Mouse (Mus musculus) forebrain, postnatal 0 days (tissue): ENCODE data around the gene Ros1. TPM values are rescaled to one million over a fixed set of nuclear protein-coding genes. Genes with fewer than 3 reads are reported as not detected.

Source experiments
- ATAC-seq: fragments of 200-750 bp; cut with Nextera tagmentation; 2 replicates; pipeline ENCODE4 v1.8.0; 2017; ENCODE audit warnings: mild to moderate bottlenecking, moderate library complexity
- DNase-seq: peaks from one replicate; pipeline ENCODE4 v3.0.0-alpha.2; 2015
- H3K27ac ChIP-seq: fragments of 300-500 bp; sonication (generic); 2 replicates; pipeline ENCODE4 v1.5.1; 2014; ENCODE audit warnings: low read depth, mild to moderate bottlenecking, antibody characterized with exemption, low read length, moderate library complexity, mixed read lengths
- H3K27me3 ChIP-seq: fragments of 300-500 bp; sonication (generic); 2 replicates; pipeline ENCODE4 v1.6.1; 2014; ENCODE audit warnings: mild to moderate bottlenecking, low read length, mixed read lengths; ENCODE audit not compliant: insufficient read depth
- H3K36me3 ChIP-seq: fragments of 300-500 bp; sonication (generic); 2 replicates; pipeline ENCODE4 v1.6.1; 2014; ENCODE audit warnings: mild to moderate bottlenecking, moderate library complexity; ENCODE audit not compliant: insufficient read depth
- H3K4me1 ChIP-seq: fragments of 300-500 bp; sonication (generic); 2 replicates; pipeline ENCODE4 v1.6.1; 2014; ENCODE audit warnings: antibody characterized with exemption; ENCODE audit not compliant: insufficient read depth
- H3K4me2 ChIP-seq: fragments of 300-500 bp; sonication (generic); 2 replicates; pipeline ENCODE4 v1.6.1; 2014; ENCODE audit warnings: low read depth, mild to moderate bottlenecking, moderate library complexity
- H3K4me3 ChIP-seq: fragments of 300-500 bp; sonication (generic); 2 replicates; pipeline ENCODE4 v1.5.1; 2014; ENCODE audit warnings: low read depth, low read length, mixed read lengths
- H3K9ac ChIP-seq: fragments of 300-500 bp; sonication (generic); 2 replicates; pipeline ENCODE4 v1.6.1; 2014; ENCODE audit warnings: mild to moderate bottlenecking
- H3K9me3 ChIP-seq: fragments of 300-500 bp; sonication (generic); 2 replicates; pipeline ENCODE4 v1.6.1; 2016; ENCODE audit warnings: low read length
- CTCF ChIP-seq: sonication (generic); IDR thresholded peaks from 2 replicates; pipeline ENCODE4 v1.5.1; 2016; ENCODE audit warnings: antibody characterized with exemption, control low read depth, low read depth
- WGBS: fragments of 180-500 bp; shearing (Covaris S2); extraction: QIAGEN DNeasy Blood & Tissue Kit; methylation state at CpG from one replicate; pipeline ENCODE4 v1.1.7; 2014; 5-methylcytosine and 5-hydroxymethylcytosine counted together
- polyA plus RNA-seq: library from polyadenylated mRNA; unstranded; fragments of >200 nt; fragmentation: Nextera tagmentation; extraction: Ambion mirVana; gene quantifications from 2 replicates; pipeline ENCODE4 v1.2.1, GENCODE M21; 2015
- total RNA-seq: library from RNA; depleted of rRNA; stranded (reverse); fragments of >200 nt; gene quantifications from 2 replicates; pipeline ENCODE4 v1.2.3, GENCODE M21; 2014

The Ros1 gene
- total and polyA plus RNA-seq, 2 experiments from 2014 or later, result not detected

GRCm38 (mm10) chr10:52159704-52160103 lies 35.3 kb downstream of the Ros1 start:
- no peaks in the 10 kb centered on the region for H3K4me1 ChIP-seq
- H3K9ac ChIP-seq, result no peak overlapping the region
- ATAC-seq (no peak), DNase-seq (no peak)
- WGBS, result 93% methylated on average over 3 of the region's 3 CpGs
- no peaks in the 10 kb centered on the region for H3K27me3 ChIP-seq
- H3K27ac ChIP-seq, result no peak overlapping the region
- no peak for TF ChIP-seq CTCF
- no peak overlapping the region for H3K4me3 ChIP-seq
- no peaks in the 10 kb centered on the region for H3K9me3 ChIP-seq
- H3K36me3 ChIP-seq, result no peaks in the 10 kb centered on the region
- no peak overlapping the region for H3K4me2 ChIP-seq

DNA sequence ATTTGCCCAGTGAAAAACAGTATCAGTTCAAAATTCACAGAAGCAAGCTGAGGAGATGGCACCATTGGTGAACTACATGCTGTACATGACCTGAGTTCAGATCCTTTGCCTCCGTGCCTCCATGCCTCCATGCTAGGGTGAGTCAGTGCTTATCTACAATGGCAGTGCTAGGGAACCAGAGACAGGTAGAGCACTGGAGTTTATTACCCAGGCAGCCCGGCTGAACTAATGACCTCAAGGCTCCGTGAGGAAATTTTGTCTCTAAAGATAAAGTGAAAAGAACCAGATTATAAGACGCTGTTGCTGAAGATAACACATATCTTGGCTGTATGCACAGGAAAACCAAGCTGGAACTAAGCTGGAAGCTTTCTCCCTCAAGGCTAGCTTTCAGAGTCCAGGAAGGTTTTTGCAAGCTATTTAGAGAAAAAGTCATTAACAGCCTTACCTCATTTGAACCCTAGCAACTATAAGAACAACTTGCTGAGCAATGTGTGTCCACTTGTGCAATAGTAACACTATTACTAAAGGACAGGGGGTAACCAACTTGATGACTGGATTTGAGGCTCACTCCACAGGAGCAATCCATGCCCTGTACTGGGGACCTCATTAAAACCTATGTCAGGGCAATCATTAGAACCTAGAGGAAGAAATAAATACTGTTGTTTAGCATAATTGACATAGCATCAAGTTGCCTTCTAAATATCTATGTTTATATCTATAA lies 61.5 kb downstream of the Ros1 start:
- ATAC-seq, result no peak

DNA sequence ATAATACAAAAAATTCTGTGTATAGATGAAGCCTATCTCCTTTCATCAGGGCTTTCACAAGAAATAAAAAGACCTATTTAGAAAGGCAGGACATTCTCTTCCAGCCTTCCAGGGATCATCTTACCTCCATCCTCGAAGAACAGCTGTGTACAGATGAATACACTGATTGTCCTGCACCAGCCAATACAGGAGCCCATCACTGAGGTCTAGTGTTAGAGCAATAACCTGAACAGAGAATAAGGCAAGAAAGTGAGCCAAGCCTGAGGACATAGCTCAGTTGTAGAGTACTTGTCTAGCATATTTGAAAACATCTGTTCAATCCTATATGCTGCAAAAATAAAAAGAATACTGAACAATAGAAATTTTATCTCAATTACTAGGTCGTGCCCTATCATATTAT lies 64.3 kb downstream of the Ros1 start:
- Histone ChIP-seq H3K27me3 (no peaks in the 10 kb centered on the region), H3K4me1 (no peaks in the 10 kb centered on the region), H3K36me3 (no peaks in the 10 kb centered on the region), H3K9ac (no peak overlapping the region), H3K27ac (no peak overlapping the region), H3K4me3 (no peak overlapping the region), H3K9me3 (no peaks in the 10 kb centered on the region), H3K4me2 (no peak overlapping the region)
- TF ChIP-seq CTCF, result no peak
- DNase-seq (no peak), ATAC-seq (no peak)
- 40% methylated on average over 2 of the region's 2 CpGs for WGBS

More for the DNA sequence above, 61.5 kb downstream of the Ros1 start:
- H3K9ac ChIP-seq, result no peak overlapping the region
- H3K27ac ChIP-seq, result no peak overlapping the region
- no peak for TF ChIP-seq CTCF
- H3K4me1 ChIP-seq, result no peaks in the 10 kb centered on the region
- H3K36me3 ChIP-seq, result no peaks in the 10 kb centered on the region
- no peak overlapping the region for H3K4me2 ChIP-seq
- WGBS, result 87% methylated on average over 4 of the region's 4 CpGs
- no peak for DNase-seq
- H3K27me3 ChIP-seq, result no peaks in the 10 kb centered on the region
- no peak overlapping the region for H3K4me3 ChIP-seq
- no peaks in the 10 kb centered on the region for H3K9me3 ChIP-seq

DNA sequence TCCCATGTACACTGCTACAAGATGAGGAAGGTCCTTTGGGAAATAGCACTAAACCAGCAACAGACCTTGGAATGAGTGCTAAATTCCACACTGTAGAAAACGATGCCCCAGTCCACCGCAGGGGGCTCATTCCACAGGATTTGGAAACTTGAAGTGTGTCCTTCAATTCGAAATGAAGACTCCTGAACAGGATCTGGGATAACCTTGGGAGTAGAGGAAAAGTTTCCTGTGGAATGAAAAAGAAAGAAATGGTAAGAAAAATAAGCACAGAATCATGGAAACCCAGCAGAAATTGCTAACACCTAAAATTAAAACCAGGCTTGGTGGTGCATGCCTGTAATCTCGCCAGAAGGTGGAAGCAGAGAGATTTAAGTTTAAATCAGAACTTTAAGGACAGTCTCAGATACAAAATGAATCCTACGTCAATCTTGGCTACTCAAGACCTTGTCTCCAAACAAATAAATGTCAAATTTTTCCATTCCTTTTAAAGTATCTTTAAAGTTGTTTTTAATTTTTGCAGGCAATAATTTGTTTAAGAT lies 66.1 kb downstream of the Ros1 start:
- H3K9me3 ChIP-seq, result no peaks in the 10 kb centered on the region
- no peak overlapping the region for H3K27ac ChIP-seq
- H3K9ac ChIP-seq, result no peak overlapping the region
- no peaks in the 10 kb centered on the region for H3K4me1 ChIP-seq
- no peak overlapping the region for H3K4me3 ChIP-seq
- 55% methylated on average over 5 of the region's 5 CpGs for WGBS
- peak; percentile 4 for DNase-seq
- no peaks in the 10 kb centered on the region for H3K36me3 ChIP-seq
- no peak for ATAC-seq
- H3K27me3 ChIP-seq, result no peaks in the 10 kb centered on the region
- peak; percentile 44; the same call in 1 of the 2 replicates for TF ChIP-seq CTCF
- H3K4me2 ChIP-seq, result no peak overlapping the region

DNA sequence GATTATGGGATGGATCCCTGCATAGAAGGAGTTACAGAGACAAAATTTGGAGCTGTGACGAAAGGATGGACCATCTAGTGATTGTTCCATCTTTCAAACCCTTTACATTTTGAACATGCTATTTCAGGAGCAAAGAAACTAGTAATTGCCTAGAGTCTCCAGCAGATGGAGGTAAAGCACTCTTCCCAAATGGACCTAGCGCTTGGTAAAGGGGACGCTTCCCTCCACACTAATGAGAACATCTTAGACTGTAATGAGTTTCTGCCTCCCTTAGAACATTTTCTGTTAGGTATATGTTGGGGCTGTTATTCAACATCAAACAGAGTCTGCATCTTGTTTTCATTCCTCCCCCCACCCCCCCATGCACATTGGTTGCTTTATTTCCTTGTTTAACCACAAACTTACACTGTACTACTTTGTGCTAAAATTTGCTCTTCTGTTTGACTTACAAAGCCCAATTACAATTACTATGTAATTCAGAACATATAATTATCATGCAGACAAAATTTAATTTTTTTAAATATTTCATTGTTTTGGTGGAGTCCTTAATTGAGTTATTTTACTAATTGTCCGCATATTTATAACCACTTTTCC lies 88.8 kb downstream of the Ros1 start:
- no peak overlapping the region for H3K27ac ChIP-seq
- no peaks in the 10 kb centered on the region for H3K4me1 ChIP-seq
- no peaks in the 10 kb centered on the region for H3K9me3 ChIP-seq
- no peak overlapping the region for H3K4me3 ChIP-seq
- ATAC-seq (peak; percentile 89), DNase-seq (peak; percentile 69)
- no peak overlapping the region for H3K9ac ChIP-seq
- H3K36me3 ChIP-seq, result no peaks in the 10 kb centered on the region
- peak; percentile 79 for TF ChIP-seq CTCF
- H3K27me3 ChIP-seq, result no peaks in the 10 kb centered on the region
- no peak overlapping the region for H3K4me2 ChIP-seq
- 36% methylated on average over 4 of the region's 4 CpGs for WGBS

DNA sequence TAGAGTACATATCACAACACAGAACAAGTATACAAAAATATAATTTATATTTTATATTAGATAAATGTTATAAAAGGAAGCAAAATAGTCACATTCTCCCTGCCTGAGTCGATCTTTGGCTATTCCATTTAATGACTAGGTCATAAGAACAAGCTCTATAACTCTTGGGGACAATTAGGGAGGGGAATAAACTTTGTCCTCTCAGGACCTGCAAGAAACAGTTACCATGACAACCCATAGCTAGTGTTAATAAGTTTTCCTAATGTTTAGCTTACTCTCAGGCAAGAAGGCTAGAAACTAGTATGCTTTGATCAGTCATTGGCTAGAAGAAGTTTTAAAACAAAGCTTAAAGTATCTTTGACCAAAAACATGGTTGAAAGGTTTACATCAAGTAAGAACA lies 93.8 kb downstream of the Ros1 start:
- Histone ChIP-seq H3K9ac (no peak overlapping the region), H3K27ac (no peak overlapping the region), H3K27me3 (no peaks in the 10 kb centered on the region), H3K4me3 (no peak overlapping the region), H3K9me3 (no peaks in the 10 kb centered on the region), H3K4me1 (no peaks in the 10 kb centered on the region), H3K36me3 (no peaks in the 10 kb centered on the region), H3K4me2 (no peak overlapping the region)
- WGBS, result 73% methylated on average over 1 of the region's 1 CpGs
- no peak for ATAC-seq
- no peak for TF ChIP-seq CTCF
- DNase-seq, result no peak

DNA sequence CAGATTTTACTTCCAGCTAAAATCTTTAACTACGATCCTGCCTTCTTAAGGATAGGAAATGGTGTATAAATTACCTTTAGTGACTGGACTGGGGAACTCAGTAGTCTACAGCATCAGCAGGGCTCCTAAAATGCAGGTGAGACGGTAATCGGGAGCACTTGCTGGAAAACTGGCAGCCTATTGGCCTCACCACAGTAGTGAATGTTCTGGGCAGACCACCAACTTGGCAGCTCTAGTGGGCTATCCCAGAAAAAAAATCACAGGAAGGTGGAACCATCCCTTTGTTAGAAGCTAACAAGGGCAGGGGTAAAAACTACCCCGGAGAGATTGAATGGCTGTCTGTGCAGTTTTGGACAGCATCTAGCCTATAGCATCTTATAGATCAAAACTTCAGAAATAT lies 102.9 kb downstream of the Ros1 start:
- Histone ChIP-seq H3K9ac (no peak overlapping the region), H3K36me3 (no peaks in the 10 kb centered on the region), H3K4me3 (no peak overlapping the region), H3K9me3 (no peaks in the 10 kb centered on the region), H3K27me3 (no peaks in the 10 kb centered on the region), H3K4me2 (no peak overlapping the region), H3K4me1 (no peaks in the 10 kb centered on the region), H3K27ac (no peak overlapping the region)
- no peak for TF ChIP-seq CTCF
- ATAC-seq (no peak), DNase-seq (no peak)
- WGBS, result 71% methylated on average over 4 of the region's 4 CpGs
